Mouse (Mus musculus) embryonic facial prominence, embryonic 12.5 days (tissue): ENCODE measurements around the gene Gm13697. TPM values are rescaled to one million over a fixed set of nuclear protein-coding genes. Genes with fewer than 3 reads are reported as not detected.
A peak's percentile ranks its signal among the peaks of the same experiment; 100 is the strongest.
"Not testable (repeated sequence)": the region's sequence is repeated elsewhere in the genome, so short reads cannot be mapped to it uniquely, and the experiment has no call there.

Source experiments
- ATAC-seq: fragments of 200-750 bp; cut with Nextera tagmentation; 2 replicates; pipeline ENCODE4 v1.8.0; 2017; ENCODE audit not compliant: insufficient number of reproducible peaks, insufficient read depth, low FRiP score, low TSS enrichment
- H3K27ac ChIP-seq: fragments of 300-500 bp; sonication (generic); 2 replicates; pipeline ENCODE4 v1.5.1; 2016; ENCODE audit warnings: mild to moderate bottlenecking
- H3K27me3 ChIP-seq: fragments of 300-500 bp; sonication (generic); 2 replicates; pipeline ENCODE4 v1.6.1; 2016; ENCODE audit warnings: mild to moderate bottlenecking, moderate library complexity
- H3K36me3 ChIP-seq: fragments of 300-500 bp; sonication (generic); 2 replicates; pipeline ENCODE4 v1.6.1; 2016; ENCODE audit warnings: mild to moderate bottlenecking
- H3K4me1 ChIP-seq: fragments of 300-500 bp; sonication (generic); 2 replicates; pipeline ENCODE4 v1.6.1; 2016
- H3K4me2 ChIP-seq: fragments of 300-500 bp; sonication (generic); replicated peaks from 2 replicates; pipeline ENCODE4 v1.6.1; 2016; ENCODE audit warnings: mild to moderate bottlenecking, moderate library complexity
- H3K4me3 ChIP-seq: fragments of 300-500 bp; sonication (generic); 2 replicates; pipeline ENCODE4 v1.5.1; 2016; ENCODE audit warnings: mild to moderate bottlenecking
- H3K9ac ChIP-seq: fragments of 300-500 bp; sonication (generic); 2 replicates; pipeline ENCODE4 v1.6.1; 2016; ENCODE audit warnings: mild to moderate bottlenecking, moderate library complexity
- H3K9me3 ChIP-seq: fragments of 300-500 bp; sonication (generic); 2 replicates; pipeline ENCODE4 v1.6.1; 2016; ENCODE audit warnings: mild to moderate bottlenecking, moderate library complexity
- WGBS: fragments of 180-500 bp; shearing (Covaris S2); methylation state at CpG from one replicate; pipeline ENCODE4 v1.1.7; 2016; 5-methylcytosine and 5-hydroxymethylcytosine counted together
- polyA plus RNA-seq: library from polyadenylated mRNA; unstranded; fragments of >200 nt; fragmentation: Nextera tagmentation; extraction: Ambion mirVana; gene quantifications from 2 replicates; pipeline ENCODE4 v1.2.1, GENCODE M21; 2016

Gene Gm13697
- polyA plus RNA-seq, result not detected in 2 replicates

DNA sequence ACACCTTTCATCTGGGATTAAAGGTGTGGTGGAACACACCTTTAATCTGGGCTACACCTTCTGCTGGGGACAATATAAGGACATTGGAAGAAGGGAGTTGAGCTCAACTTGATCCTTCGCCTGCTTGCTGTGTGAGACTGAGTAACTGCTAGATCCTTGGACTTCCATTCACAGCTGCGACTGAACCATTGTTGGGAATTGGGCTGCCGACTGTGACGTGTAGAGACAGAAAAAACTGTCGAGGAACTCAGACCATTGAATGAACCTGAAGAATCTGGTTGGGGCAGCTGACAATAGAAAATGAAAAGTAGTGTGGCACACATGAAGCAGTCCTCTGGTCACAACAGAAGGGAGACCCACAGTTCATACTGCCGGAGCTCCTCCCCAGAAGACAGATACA is at the start of gene Gm13697:
TSS of gene Gm13697 (plus strand) at position 301 of the 400 bp plus-strand sequence.
- not testable (repeated sequence) for H3K27me3 ChIP-seq, H3K36me3 ChIP-seq, H3K9ac ChIP-seq, H3K9me3 ChIP-seq, H3K4me2 ChIP-seq, H3K27ac ChIP-seq, ATAC-seq, H3K4me3 ChIP-seq, H3K4me1 ChIP-seq
- no CpG with 5 or more reads among the region's 6 CpGs for WGBS

DNA sequence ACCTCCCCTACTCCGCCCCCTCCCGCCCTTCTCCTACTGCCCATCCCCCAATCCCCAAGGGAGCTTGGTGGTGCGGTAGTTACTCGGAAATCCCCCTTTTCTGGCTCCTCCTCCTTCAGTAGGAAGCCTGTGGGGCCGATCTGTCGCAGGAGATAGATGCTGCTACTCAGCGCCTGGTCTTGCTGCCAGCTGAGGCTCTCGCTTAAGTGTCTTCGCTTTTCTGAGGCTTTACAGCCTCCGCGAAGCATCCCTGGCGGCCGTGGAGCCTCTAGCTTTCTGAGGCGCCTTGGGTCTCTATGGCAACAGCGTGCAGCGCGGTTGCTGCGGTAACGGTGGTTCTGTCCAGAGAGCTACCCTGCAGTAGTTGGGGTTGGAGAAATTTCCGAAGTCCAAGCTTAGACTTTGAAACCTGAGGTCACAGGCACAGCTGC is 43.6 kb upstream of the Gm13697 start, which contains the start of gene Zswim2:
TSS of gene Zswim2 (minus strand) at position 298 of the 431 bp plus-strand sequence.
- peak; percentile 87 for ATAC-seq
- 0 out of 2 replicates have a peak, but pooled peaks cover 2% of the 10 kb centered on the region for H3K4me1 ChIP-seq
- H3K27me3 ChIP-seq, result no peaks in the 10 kb centered on the region
- H3K9ac ChIP-seq, result 0 out of 2 replicates have a peak within 1 kb of the TSS, but pooled peaks have one; percentile 8
- H3K4me3 ChIP-seq, result peak within 1 kb of the TSS; percentile 21
- peak within 1 kb of the TSS; percentile 56 for H3K4me2 ChIP-seq
- H3K27ac ChIP-seq, result no peak within 1 kb of the TSS
- H3K9me3 ChIP-seq, result no peaks in the 10 kb centered on the region
- WGBS, result 1% methylated on average over 20 of the region's 20 CpGs
- H3K36me3 ChIP-seq, result no peaks in the 10 kb centered on the region

DNA sequence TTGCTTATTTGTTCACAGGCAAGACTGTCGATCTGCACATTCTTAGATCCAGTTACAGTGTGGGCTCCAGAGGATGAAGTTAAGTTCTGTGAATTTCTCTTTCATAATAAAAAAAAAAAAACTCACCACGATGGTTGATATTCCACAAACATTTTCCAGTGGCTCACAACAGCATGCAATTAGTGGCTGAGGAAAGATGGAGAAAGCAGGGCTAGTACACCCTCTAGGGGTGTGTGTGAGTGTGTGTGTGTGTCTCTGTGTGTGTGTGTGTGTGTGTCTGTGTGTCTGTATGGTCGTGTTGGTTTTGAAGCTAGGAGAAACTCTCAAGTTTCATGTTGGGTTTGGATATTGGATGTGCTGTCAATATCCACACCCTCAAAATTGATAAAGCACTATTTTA is 43.2 kb upstream of the Gm13697 start:
- WGBS, result 37% methylated on average over 3 of the region's 3 CpGs
- Histone ChIP-seq H3K9ac (no peak overlapping the region), H3K9me3 (no peaks in the 10 kb centered on the region), H3K4me2 (peak overlapping the region; percentile 56), H3K36me3 (no peaks in the 10 kb centered on the region), H3K27ac (no peak overlapping the region), H3K4me3 (no peak overlapping the region; the same call in 1 of the 2 replicates), H3K27me3 (no peaks in the 10 kb centered on the region), H3K4me1 (0 out of 2 replicates have a peak, but pooled peaks cover 2% of the 10 kb centered on the region)
- ATAC-seq, result no peak

DNA sequence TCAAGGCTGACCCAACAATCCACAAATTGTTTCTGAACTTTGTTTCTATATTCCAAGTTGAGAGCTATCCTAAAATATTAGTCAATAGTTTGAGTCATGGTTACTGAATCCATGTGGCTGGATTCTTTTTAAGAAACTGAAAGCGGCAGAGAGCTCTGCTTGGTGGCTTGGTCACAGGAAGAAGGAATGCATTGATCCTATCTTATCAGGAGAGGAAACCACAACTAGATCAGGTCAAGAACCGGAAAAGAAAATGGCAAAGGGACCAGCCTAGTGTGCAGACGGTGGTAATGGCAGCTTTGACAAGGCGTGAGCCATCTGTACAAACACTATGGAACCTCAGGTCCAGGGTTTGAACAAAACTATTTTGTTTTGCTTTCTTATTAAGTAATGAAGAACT is 42.8 kb upstream of the Gm13697 start:
- Histone ChIP-seq H3K4me1 (0 out of 2 replicates have a peak, but pooled peaks cover 2% of the 10 kb centered on the region), H3K27me3 (no peaks in the 10 kb centered on the region), H3K9me3 (no peaks in the 10 kb centered on the region), H3K4me3 (no peak overlapping the region), H3K36me3 (no peaks in the 10 kb centered on the region), H3K27ac (no peak overlapping the region), H3K4me2 (no peak overlapping the region), H3K9ac (no peak overlapping the region)
- 74% methylated on average over 4 of the region's 4 CpGs for WGBS
- ATAC-seq, result no peak

DNA sequence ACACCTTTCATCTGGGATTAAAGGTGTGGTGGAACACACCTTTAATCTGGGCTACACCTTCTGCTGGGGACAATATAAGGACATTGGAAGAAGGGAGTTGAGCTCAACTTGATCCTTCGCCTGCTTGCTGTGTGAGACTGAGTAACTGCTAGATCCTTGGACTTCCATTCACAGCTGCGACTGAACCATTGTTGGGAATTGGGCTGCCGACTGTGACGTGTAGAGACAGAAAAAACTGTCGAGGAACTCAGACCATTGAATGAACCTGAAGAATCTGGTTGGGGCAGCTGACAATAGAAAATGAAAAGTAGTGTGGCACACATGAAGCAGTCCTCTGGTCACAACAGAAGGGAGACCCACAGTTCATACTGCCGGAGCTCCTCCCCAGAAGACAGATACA is 29.1 kb upstream of the Gm13697 start, which contains the start of gene Gm13698:
TSS of gene Gm13698 (plus strand) at position 301 of the 400 bp plus-strand sequence.
- not testable (repeated sequence) for ATAC-seq, H3K4me1 ChIP-seq
- no CpG with 5 or more reads among the region's 6 CpGs for WGBS

DNA sequence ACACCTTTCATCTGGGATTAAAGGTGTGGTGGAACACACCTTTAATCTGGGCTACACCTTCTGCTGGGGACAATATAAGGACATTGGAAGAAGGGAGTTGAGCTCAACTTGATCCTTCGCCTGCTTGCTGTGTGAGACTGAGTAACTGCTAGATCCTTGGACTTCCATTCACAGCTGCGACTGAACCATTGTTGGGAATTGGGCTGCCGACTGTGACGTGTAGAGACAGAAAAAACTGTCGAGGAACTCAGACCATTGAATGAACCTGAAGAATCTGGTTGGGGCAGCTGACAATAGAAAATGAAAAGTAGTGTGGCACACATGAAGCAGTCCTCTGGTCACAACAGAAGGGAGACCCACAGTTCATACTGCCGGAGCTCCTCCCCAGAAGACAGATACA is 23.3 kb upstream of the Gm13697 start, which contains the start of gene Gm13693:
TSS of gene Gm13693 (plus strand) at position 301 of the 400 bp plus-strand sequence.
- no CpG with 5 or more reads among the region's 6 CpGs for whole genome bisulfite sequencing
- H3K9ac ChIP-seq, H3K9me3 ChIP-seq, H3K4me1 ChIP-seq, ATAC-seq, H3K27ac ChIP-seq, H3K4me2 ChIP-seq, H3K27me3 ChIP-seq, H3K36me3 ChIP-seq, H3K4me3 ChIP-seq: not testable (repeated sequence)

More for the DNA sequence above, 29.1 kb upstream of the Gm13697 start, which contains the start of gene Gm13698:
- not testable (repeated sequence) for H3K9ac ChIP-seq, H3K4me3 ChIP-seq, H3K36me3 ChIP-seq, H3K27me3 ChIP-seq, H3K4me2 ChIP-seq, H3K27ac ChIP-seq, H3K9me3 ChIP-seq

DNA sequence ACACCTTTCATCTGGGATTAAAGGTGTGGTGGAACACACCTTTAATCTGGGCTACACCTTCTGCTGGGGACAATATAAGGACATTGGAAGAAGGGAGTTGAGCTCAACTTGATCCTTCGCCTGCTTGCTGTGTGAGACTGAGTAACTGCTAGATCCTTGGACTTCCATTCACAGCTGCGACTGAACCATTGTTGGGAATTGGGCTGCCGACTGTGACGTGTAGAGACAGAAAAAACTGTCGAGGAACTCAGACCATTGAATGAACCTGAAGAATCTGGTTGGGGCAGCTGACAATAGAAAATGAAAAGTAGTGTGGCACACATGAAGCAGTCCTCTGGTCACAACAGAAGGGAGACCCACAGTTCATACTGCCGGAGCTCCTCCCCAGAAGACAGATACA is 17.5 kb upstream of the Gm13697 start, which contains the start of gene Gm13695:
TSS of gene Gm13695 (plus strand) at position 301 of the 400 bp plus-strand sequence.
- not testable (repeated sequence) for H3K27ac ChIP-seq, H3K36me3 ChIP-seq, H3K4me1 ChIP-seq, H3K27me3 ChIP-seq, H3K9ac ChIP-seq, H3K9me3 ChIP-seq, H3K4me3 ChIP-seq, ATAC-seq, H3K4me2 ChIP-seq
- no CpG with 5 or more reads among the region's 6 CpGs for WGBS

DNA sequence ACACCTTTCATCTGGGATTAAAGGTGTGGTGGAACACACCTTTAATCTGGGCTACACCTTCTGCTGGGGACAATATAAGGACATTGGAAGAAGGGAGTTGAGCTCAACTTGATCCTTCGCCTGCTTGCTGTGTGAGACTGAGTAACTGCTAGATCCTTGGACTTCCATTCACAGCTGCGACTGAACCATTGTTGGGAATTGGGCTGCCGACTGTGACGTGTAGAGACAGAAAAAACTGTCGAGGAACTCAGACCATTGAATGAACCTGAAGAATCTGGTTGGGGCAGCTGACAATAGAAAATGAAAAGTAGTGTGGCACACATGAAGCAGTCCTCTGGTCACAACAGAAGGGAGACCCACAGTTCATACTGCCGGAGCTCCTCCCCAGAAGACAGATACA is 11.7 kb upstream of the Gm13697 start, which contains the start of gene Gm13696:
TSS of gene Gm13696 (plus strand) at position 301 of the 400 bp plus-strand sequence.
- not testable (repeated sequence) for H3K27ac ChIP-seq, H3K9ac ChIP-seq, H3K36me3 ChIP-seq, H3K9me3 ChIP-seq, H3K4me1 ChIP-seq, ATAC-seq, H3K27me3 ChIP-seq, H3K4me3 ChIP-seq, H3K4me2 ChIP-seq
- WGBS, result no CpG with 5 or more reads among the region's 6 CpGs

DNA sequence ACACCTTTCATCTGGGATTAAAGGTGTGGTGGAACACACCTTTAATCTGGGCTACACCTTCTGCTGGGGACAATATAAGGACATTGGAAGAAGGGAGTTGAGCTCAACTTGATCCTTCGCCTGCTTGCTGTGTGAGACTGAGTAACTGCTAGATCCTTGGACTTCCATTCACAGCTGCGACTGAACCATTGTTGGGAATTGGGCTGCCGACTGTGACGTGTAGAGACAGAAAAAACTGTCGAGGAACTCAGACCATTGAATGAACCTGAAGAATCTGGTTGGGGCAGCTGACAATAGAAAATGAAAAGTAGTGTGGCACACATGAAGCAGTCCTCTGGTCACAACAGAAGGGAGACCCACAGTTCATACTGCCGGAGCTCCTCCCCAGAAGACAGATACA is 5.9 kb upstream of the Gm13697 start, which contains the start of gene Gm13694:
TSS of gene Gm13694 (plus strand) at position 301 of the 400 bp plus-strand sequence.
- H3K4me2 ChIP-seq, H3K4me1 ChIP-seq, H3K9ac ChIP-seq, H3K9me3 ChIP-seq, H3K36me3 ChIP-seq, H3K27ac ChIP-seq, H3K27me3 ChIP-seq, ATAC-seq, H3K4me3 ChIP-seq: not testable (repeated sequence)
- WGBS, result no CpG with 5 or more reads among the region's 6 CpGs

DNA sequence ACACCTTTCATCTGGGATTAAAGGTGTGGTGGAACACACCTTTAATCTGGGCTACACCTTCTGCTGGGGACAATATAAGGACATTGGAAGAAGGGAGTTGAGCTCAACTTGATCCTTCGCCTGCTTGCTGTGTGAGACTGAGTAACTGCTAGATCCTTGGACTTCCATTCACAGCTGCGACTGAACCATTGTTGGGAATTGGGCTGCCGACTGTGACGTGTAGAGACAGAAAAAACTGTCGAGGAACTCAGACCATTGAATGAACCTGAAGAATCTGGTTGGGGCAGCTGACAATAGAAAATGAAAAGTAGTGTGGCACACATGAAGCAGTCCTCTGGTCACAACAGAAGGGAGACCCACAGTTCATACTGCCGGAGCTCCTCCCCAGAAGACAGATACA is 5.7 kb downstream of the Gm13697 start, which contains the start of gene Gm13691:
TSS of gene Gm13691 (plus strand) at position 301 of the 400 bp plus-strand sequence.
- not testable (repeated sequence) for H3K9me3 ChIP-seq, H3K27me3 ChIP-seq, H3K4me3 ChIP-seq, ATAC-seq, H3K27ac ChIP-seq, H3K36me3 ChIP-seq, H3K4me1 ChIP-seq, H3K9ac ChIP-seq, H3K4me2 ChIP-seq
- WGBS, result no CpG with 5 or more reads among the region's 6 CpGs

DNA sequence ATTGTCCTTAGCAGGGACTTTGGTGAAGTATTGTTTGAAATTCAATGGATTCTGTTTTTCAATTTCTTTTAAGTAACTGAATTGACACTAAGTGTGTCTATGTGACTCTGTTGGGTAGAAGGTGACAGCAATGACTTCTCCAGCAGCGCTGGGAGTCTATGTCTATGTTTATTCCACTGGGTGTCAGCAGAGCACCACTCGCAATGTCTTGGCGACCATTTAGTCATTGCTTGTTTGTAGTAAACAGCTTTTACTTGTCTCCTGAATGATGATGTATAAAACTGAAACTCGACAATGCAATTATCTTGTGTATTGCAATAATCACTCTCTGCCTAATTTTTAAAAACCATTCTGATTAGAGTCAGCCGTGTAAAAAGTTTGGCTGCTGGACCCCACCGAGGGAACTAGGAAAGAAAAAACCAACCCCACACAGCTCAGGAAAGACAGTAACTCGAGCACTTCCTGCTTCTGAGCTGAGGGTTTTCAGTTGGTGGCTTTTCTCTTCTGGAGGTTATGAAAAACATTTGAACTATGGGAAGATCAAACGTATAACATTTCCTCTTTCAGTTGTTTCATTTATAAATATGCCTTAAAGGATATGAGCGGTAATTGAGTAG is 9.2 kb downstream of the Gm13697 start:
- H3K9ac ChIP-seq, H3K27ac ChIP-seq, H3K4me2 ChIP-seq, H3K4me3 ChIP-seq, H3K27me3 ChIP-seq, ATAC-seq, H3K9me3 ChIP-seq, H3K36me3 ChIP-seq, H3K4me1 ChIP-seq: not testable (repeated sequence)
- 30% methylated on average over 8 of the region's 9 CpGs for WGBS

DNA sequence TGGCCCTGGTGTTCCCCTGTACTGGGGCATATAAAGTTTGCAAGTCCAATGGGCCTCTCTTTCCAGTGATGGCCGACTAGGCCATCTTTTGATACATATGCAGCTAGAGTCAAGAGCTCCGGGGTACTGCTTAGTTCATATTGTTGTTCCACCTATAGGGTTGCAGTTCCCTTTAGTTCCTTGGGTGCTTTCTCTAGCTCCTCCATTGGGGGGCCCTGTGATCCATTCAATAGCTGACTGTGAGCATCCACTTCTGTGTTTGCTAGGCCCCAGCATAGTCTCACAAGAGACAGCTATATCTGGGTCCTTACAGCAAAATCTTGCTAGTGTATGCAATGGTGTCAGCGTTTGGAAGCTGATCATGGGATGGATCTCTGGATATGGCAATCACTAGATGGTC is 10.0 kb downstream of the Gm13697 start:
- not testable (repeated sequence) for ATAC-seq, H3K4me1 ChIP-seq, H3K4me2 ChIP-seq, H3K27ac ChIP-seq, H3K9me3 ChIP-seq, H3K36me3 ChIP-seq, H3K9ac ChIP-seq, H3K4me3 ChIP-seq, H3K27me3 ChIP-seq
- 88% methylated on average over 2 of the region's 3 CpGs for WGBS
